Mouse (Mus musculus): ENCODE data around the gene 1700003F12Rik.

GRCm38 (mm10) chr2:154549127-154549885, 2.4 kb downstream of the 1700003F12Rik start:
- no peak for TF ChIP-seq CTCF (conservative IDR thresholded peaks at IDR 0.05 in 1 of 2, IDR thresholded peaks at IDR 0.05 in 1 of 2; ENCODE audit: low read depth in 2 of 2, low read length in 2 of 2)
- no peak for TF ChIP-seq POLR2A (IDR thresholded peaks at IDR 0.05; ENCODE audit: low read depth, low read length)
- no peak for TF ChIP-seq RAD21 (IDR thresholded peaks at IDR 0.05; ENCODE audit: low read depth, low read length)
- peak; percentile 63 for TF ChIP-seq BHLHE40 (IDR thresholded peaks at IDR 0.05; ENCODE audit: low read depth, low read length)
- TF ChIP-seq MAFK (IDR thresholded peaks at IDR 0.05; ENCODE audit: insufficient replicate concordance, low read length): no peak
- no peak for TF ChIP-seq ZC3H11A (IDR thresholded peaks at IDR 0.05; ENCODE audit: low read depth, low read length)
- no peak for TF ChIP-seq MXI1 (IDR thresholded peaks at IDR 0.05; ENCODE audit: low read depth, low read length)
- no peak for TF ChIP-seq USF1 (IDR thresholded peaks at IDR 0.05; ENCODE audit: low read depth, low read length)
- no peak for TF ChIP-seq ELF1 (IDR thresholded peaks at IDR 0.05; ENCODE audit: low read depth, low read length)
- TF ChIP-seq NELFE (IDR thresholded peaks at IDR 0.05; ENCODE audit: low read depth, low read length): no peak
- no peak for TF ChIP-seq RCOR1 (conservative IDR thresholded peaks at IDR 0.05; ENCODE audit: low read depth, low read length)
- TF ChIP-seq TCF12 (IDR thresholded peaks at IDR 0.05; ENCODE audit: low read depth, low read length): no peak

All from CH12.LX (cell line).